Mouse (Mus musculus) telencephalon, adult 2 months (tissue): Measurements from ENCODE around the gene Hmga1b.
A peak's percentile ranks its signal among the peaks of the same experiment; 100 is the strongest.
"Not testable (repeated sequence)": the region's sequence is repeated elsewhere in the genome, so short reads cannot be mapped to it uniquely, and the experiment has no call there.

Experiments
- DNase-seq: peaks from one replicate; pipeline ENCODE4 v3.0.0-alpha.2; 2011; ENCODE audit warnings: low read depth, low spot score

Hmga1b gene

GRCm38 (mm10) chr11:120783426-120784063 is 21.0 kb downstream of the Hmga1b start:
- DNase-seq = no peak

GRCm38 (mm10) chr11:120784064-120784791 is 21.6 kb downstream of the Hmga1b start, which contains the start of the genes Rfng and Gps1:
Gene Rfng (minus strand): TSS chr11:120784207.
Gene Gps1 (plus strand): TSS chr11:120784272.
- DNase-seq = peak; percentile 27

GRCm38 (mm10) chr11:120785145-120785544 is 22.6 kb downstream of the Hmga1b start:
- DNase-seq = no peak

GRCm38 (mm10) chr11:120788460-120788859 is 25.9 kb downstream of the Hmga1b start:
- DNase-seq = not testable (repeated sequence)

GRCm38 (mm10) chr11:120789355-120789754 is 26.8 kb downstream of the Hmga1b start:
- DNase-seq = no peak

- no peak for DNase-seq
Measured at GRCm38 (mm10) chr11:120789810-120790209, 27.2 kb downstream of the Hmga1b start.

- DNase-seq = no peak
Measured at GRCm38 (mm10) chr11:120792652-120793051, 30.1 kb downstream of the Hmga1b start.

- DNase-seq = peak; percentile 95
Measured at GRCm38 (mm10) chr11:120795756-120796613, 33.4 kb downstream of the Hmga1b start, which contains the start of gene Dus1l. Gene Dus1l (minus strand): TSS chr11:120796403.

- no peak for DNase-seq
Measured at GRCm38 (mm10) chr11:120796614-120796946, 34.0 kb downstream of the Hmga1b start.

- no peak for DNase-seq
Measured at GRCm38 (mm10) chr11:120798244-120798643, 35.6 kb downstream of the Hmga1b start.

- DNase-seq = no peak
Measured at GRCm38 (mm10) chr11:120799316-120799890, 36.8 kb downstream of the Hmga1b start.

- peak; percentile 38 for DNase-seq
Measured at GRCm38 (mm10) chr11:120800061-120800904, 37.7 kb downstream of the Hmga1b start.

- DNase-seq = no peak
Measured at GRCm38 (mm10) chr11:120804274-120804673, 41.7 kb downstream of the Hmga1b start.

GRCm38 (mm10) chr11:120804769-120805168 is 42.2 kb downstream of the Hmga1b start:
- no peak for DNase-seq

- no peak for DNase-seq
Measured at GRCm38 (mm10) chr11:120805375-120806298, 43.0 kb downstream of the Hmga1b start.

- no peak for DNase-seq
Measured at GRCm38 (mm10) chr11:120808010-120808409, 45.4 kb downstream of the Hmga1b start.

- DNase-seq = no peak
Measured at GRCm38 (mm10) chr11:120812068-120812467, 49.5 kb downstream of the Hmga1b start.
